Mouse (Mus musculus): ENCODE results near the gene Pigv. TPM values are rescaled to one million over a fixed set of nuclear protein-coding genes. Genes with fewer than 3 reads are reported as not detected.

The Pigv gene
- 10 to 100 TPM; 17.7 to 20.8 TPM for total RNA-seq (2021)
- long read RNA-seq, experiment 1, transcript Pigv-202 (3 exons, 990 nt), result minor isoform, 7 of 36 reads
- long read RNA-seq, experiment 1, transcript Pigv-201 (4 exons, 3,979 nt), result major isoform, 16 of 36 reads
- long read RNA-seq, experiment 1, partial matches to known transcripts, result 1 of 36 reads
- long read RNA-seq, experiment 1, other reads (novel, unspliced or antisense), result 12 of 36 reads
- long read RNA-seq, experiment 2, transcript Pigv-201 (4 exons, 3,979 nt), result major isoform, 6 of 15 reads
- long read RNA-seq, experiment 2, partial matches to known transcripts, result 0 of 15 reads
- long read RNA-seq, experiment 2, other reads (novel, unspliced or antisense), result 6 of 15 reads

DNA sequence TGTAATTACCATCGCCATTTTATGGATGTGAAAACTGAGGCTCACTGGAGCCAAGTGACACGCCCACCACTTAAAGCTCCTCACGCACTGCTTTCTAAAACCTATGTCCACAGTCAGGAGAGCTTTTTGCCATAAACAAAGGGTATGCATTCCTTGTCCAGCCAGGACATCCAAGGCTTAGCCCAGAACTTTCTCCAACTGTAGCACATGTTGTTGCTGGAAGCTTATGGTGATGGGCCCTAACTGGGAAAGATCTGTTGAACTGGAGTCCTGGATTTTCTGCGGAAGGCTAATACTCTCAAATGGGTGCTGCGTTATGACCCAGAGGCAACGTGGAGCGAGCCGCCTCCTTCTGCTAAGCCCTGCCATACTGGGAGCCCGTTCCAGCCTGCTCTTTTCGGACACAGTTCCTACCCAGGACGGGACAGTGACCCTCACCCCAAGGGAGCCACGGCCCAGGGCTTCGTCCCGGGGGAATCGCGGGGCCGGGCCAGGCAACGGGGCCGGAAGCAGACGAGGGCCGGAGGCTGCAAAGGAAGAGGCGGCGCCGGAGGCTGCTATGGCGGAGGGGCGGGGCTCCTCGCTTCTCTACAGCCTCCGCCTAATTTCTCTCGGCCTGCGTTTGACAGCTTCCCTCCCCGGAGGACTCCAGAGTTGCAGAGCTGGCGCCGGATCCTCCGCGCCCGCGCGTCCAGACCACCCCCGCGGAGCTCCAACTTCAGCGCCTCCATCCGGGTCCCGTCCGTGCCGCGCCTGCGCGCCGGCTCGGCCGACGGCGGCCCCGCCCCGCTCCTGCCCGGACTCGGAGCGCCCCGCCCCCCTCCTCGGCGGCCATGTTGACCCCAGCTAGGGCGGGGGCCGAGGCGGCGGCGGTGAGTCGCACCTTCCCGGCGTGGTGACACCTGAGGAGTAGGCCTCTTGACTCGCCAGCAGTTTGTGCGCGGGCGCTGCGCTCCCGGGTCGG, at the start of gene Pigv:
TSS of gene Pigv (minus strand) at position 767 of the 964 bp plus-strand sequence.
- peak; percentile 93 to 98 for DNase-seq

DNA sequence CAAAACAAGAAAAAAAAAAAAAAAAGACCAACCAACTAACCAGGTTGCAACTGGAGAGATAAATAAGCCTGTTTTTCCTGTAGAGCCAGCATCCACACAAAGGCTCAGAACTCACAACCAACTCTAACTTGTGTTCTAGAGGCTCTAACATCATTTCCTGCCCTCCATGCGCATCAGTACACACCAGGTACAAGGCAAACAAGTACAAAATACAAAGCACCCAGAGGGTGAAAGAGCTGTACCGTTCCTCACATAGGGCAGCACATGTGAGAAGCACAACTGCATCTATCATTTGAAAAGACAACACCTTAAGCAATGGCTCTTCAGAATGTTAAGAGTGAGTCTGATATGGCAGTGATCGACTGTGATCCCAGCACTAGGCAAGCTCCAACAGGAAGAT, 47.3 kb upstream of the Pigv start:
- DNase-seq, result no peak

DNA sequence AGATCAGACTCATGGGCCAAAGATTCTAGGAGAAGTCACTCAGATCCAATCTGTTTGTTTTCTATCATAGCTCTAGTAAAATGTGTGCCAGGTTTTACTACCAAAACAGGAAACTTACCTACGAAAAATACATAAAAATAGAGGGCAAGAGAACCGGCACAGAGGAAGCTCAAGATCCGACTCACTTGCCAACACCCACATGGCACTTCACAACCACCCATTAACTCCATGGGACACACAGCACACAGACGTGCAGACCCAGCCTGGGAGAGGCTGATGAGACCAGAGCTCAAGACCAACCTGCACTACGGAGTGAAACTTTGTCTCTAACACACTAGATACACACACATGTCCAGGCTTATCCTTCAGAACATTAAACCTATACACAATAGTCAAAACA, 40.3 kb upstream of the Pigv start:
- no peak for DNase-seq

DNA sequence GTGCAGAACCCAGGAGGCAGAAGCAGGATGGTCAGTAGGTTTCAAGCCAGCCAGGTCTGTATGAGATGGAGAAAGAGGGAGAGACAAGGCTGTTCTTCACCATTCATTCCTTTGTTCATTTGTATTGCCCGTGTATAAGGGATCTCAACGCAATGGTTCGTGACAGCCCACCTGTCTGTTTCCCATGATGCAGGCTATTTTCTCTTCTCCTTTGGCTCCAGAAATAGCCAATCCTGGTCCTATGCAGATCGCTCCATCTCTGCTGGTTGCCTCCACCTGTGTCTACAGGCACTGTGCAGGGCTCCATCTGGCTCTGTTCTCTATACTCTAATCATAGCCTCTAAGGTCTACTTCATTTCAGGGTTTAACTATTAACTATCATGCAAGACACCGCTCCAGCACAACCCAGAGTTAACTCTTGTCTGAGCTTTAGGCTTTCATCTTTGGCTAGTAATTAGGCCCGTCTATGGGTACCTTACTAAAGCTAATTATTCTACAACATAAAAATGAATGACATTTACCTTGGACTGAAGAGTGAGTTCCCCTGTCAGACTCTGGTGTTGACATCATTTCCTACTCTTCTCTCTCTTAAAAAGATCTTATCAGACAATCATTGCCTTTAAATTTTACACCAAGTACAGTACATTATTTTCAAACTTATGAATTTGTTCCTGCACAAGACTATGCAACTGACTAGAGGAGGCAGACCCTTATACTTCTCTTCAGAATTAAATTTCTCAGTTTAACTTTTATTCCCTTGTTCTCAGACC, 39.0 kb upstream of the Pigv start:
- no peak for DNase-seq

DNA sequence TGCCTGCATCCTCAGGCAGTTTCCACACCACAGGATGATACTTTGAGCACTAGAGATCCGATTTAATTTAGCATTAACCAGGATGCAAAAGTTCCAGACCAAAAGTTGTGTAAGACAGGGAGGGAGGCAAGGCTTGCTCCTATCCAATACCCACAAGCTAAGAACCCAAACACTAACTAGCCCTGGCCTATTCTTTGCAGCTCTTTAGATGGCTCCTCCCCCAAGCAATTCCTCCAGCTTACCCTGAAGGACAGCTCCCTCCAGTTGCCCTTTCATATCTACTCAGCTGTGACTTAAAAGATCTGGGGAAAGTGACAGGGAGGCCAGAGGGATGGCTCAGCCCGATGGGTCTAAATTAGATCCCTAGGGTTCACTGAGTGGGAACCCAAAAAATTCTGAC, 36.9 kb upstream of the Pigv start:
- peak; percentile 25 to 31 for DNase-seq

DNA sequence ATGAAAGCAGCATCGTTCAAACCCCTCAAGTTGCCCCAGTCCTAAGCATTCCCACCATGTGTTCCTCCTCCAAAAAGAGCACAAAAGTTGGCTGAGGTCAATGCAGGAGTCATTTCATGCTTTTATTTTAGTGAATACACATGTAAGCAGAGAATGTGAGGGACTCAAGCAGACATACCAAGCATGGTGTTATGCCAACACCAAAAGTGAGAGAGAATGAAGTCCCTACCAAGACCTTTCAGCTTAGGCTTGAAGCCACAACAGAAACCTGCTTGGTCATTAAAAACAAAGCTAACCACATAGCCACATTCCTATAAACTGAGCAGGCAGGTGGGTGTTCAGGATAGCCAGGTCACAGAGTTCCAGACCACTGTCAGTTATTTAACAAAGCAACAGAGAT, 35.0 kb upstream of the Pigv start:
- no peak for DNase-seq

DNA sequence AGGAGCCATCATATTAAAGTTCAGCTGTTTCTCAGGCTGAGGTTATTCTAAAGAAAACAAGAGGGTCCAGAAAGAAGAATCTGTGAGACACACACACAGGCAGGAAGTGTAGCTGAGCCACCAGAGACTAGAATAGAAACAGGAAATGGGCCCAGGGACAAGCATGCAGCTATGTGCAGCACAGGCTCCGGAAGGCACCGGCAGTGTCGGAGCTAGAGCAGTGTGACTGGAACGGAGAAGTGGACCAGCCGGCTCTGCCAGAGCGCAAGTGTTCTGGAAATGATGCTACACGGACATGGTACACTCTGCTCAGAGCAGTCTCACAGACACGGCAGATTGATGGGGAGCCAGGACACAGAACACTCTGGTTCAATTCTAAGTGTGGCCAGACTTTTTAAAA, 34.5 kb upstream of the Pigv start:
- DNase-seq, result peak; percentile 61 to 76

DNA sequence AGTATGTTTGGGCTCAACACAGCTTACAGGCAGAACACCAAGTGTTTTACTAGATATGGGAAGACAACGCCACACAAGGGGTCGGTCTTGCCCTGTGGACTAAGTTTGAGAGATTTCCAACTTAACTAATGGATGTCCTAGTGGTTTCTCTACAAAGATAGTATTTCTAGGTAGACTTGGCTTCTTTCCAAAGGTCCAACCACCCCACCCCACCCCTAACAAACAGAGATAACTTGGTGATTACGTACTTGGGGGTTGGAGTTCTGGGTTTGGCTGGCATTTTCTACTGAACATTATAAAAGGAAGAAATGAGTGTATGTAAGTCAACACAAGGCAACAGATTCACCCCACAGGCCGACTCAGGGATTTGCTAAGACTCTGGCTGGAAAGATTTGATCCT, 32.6 kb upstream of the Pigv start:
- no peak for DNase-seq

DNA sequence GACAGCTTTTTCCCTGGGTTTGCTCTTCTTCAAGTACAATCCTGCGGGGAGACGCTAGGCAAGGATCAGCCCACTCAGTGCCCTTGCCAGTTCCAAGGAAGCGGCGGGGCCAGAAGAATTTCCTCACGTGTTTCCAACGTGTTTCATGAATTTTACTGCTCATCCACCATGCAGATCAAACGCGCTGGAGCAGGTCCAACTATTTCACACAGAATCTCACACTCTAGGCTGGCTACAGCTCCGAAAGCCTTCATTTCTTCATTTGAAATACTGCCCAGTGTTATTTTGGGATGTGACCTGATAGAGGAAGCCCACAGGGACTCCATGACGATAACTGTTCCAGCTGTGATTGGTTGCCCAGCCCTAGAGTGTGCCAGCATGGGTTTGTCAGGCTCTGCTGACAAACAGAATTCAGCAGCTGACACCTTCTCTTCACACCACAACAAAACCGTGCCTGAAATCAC, 28.5 kb upstream of the Pigv start:
- peak; percentile 41 to 52 for DNase-seq

DNA sequence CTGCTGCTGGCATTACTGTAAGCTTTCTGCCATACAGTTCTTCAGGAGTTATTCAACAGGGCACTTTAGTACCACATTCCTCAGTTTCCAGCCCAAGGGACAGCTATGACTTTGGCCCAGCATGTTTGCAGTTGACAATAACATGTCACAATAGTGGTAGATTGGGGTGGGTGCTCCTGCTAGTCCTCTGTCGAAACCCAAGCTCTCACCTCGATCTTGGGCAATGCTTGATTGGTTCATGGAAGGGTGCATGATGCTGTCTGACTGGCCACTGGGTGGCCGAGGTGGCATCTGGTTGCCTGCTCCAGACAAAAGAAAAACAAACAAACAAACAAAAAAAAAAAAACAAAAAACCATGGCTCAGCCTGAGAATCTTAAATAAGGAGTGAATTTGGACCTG, 22.9 kb upstream of the Pigv start:
- no peak for DNase-seq

DNA sequence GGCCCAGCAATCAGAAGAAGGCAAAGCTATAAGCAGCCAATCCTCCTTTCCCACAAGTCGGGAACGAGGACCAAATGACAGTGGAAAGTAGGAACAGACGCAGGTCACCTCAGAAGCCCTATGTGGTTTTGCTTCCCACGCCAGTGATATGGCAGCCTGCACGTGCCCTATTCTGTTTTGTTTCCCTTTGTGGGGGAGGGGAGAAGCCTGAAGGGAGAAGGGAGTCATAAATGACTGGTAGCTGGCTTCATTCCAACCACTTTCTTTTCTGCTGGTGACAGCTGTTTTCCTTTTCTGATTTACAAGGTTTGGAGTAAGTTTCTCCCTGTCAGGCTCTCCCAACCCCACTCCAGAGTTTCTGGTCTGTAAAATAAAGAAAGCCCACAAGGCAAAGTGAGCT, 17.8 kb upstream of the Pigv start:
- peak in 1 of 2 experiments; percentile 53 for DNase-seq

DNA sequence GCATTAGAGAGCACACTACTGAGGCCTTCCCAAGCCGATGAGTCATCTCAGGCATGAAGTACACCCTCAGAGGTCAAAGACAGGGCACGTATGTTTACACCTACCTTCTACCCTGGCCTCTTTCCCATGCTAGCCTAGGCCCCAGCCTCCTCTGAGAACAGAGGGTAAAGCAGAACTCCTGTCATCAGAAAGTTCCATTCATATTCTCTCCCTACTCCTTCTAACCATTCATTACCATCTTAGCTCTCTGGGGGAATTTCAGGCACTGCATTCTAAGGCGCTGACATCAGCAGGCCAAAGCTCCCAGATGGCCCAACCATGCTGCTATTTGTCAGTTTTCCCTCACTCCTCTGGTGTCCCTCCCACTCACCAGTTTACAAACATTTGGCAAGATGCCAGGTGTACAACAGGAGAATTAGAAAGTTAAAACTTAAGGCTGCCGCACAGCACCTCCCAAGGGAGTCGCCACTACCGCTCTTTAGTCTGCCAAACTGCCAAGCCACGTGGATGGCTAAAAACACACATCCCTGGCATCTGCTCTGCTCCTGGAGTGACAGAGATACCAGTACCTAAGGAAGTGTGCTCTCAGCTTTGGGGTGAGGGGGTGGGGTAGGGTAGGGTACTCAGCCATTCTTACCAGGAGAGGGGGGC, 16.1 kb upstream of the Pigv start:
- DNase-seq, result peak; percentile 44 to 51

DNA sequence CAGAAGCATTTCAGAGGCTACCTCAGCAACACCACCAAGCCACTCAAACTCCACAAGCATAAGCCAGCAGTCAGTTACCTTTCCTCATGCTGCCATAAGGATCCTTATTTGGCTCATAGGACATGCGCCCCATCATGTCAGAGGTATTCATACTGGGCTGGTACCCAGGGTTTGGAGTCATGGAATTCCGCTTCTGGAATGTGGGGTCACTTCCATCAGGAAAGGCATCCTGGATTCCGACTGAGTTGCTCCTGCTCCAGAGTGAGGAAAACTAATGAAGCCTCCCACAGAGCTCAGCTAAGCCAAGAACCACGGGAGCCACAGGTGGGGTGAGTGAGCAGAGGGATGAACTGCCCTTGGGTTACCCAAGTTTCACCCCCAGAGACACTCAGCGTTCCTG, 14.7 kb upstream of the Pigv start:
- DNase-seq, result no peak

DNA sequence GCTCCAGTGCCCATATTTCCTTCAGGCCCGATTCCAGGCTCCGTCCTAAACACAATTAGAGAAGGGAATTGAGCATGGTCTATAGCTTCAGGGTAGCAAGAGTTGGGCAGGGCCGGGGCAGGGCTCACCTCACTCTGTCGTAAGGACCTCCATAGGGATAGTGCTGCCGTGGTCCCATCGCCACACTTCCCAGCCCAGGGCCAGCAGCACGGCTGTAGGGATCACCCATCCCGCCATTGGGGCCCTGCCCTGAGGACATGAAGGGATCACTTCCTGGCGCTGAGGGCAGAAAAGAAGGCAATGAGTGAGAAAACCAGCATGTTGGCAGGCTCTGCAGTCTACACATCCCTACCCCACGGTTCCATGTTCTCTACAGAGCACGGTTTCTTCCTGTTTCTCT, 14.1 kb upstream of the Pigv start:
- no peak for DNase-seq

DNA sequence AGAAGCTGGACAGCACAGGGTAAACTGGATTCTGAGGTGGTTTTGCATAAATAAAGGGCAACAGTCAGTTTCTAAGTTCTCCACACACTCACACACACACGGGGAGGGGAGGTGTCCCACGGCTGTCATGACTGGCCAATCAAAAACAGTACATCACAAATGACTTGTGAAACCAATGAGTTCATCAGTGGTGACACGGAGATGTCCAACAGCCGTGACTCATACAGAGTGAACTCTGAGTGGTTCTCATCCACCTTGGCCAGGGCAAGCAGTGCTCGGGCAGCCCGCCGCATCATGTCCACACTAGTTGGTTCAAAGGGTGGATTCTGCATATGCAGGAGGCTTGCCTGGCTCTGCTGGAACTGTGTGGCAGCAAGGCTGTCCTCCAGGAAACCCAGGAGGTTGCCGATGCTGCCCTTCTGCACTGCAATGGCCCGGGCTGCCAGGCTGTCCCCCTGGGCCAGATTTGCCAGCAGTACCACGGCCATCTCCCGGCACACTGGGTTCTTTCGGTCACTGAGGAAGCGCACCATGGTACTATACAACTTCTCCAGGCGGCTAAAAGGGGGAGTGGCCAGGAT, 7.8 kb upstream of the Pigv start:
- DNase-seq, result peak; percentile 34 to 57

DNA sequence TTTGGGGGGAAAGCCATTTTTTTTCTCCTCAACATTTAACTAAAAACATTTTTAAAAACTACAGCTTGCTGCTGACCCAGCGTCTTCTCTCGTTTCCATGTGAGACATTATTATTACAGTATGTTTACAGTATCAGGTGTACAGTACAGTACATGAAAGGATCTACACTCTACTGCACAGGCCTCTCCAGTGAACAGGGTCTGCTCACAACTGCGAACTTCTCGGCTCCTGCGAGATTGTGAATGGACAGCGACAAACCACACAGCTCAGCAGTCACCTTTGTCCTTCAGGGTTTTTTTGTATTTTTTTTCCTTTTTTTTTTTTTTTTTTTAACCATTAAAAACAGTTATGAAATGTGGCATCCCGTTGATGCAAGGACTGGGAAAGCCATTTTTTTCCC, 7.2 kb upstream of the Pigv start:
- DNase-seq, result no peak

DNA sequence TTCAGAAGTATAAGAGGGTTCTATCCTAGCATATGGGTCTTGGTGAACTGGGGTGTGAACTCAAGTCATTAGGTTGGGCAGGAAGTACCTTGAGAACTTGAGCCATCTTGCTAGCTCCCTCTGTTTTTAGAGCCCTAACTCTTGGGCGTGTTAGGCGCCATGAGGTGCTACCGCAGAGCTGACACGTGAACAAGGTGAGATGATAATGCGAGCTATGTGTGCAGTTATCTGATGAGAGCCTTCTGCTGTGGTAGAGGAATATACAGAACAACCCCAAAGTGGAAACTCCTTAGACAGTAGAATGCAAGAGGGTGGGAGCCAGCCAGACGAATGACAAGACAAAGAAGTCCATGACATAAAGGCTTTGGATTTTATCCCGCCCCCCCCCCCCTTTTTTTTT, 4.8 kb upstream of the Pigv start:
- no peak for DNase-seq

DNA sequence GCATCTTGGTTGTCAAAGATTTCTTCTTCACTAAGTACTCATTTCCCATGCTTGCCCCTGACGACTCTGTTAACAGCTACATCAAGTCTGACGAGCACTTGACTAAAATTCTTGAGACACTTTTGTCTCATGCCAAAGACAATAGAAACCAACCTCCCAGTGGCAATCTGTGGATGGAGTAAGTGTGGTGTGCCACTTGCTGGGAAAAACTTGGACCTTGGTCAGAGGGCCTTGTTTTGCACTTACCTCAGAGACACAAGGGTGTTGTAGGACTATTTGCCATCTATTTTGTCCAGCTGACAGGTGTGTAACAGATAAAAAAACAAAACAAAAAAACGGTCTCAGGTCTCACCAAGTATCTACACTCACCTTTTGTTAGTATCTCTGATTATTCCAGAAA, 3.7 kb upstream of the Pigv start:
- DNase-seq, result no peak

DNA sequence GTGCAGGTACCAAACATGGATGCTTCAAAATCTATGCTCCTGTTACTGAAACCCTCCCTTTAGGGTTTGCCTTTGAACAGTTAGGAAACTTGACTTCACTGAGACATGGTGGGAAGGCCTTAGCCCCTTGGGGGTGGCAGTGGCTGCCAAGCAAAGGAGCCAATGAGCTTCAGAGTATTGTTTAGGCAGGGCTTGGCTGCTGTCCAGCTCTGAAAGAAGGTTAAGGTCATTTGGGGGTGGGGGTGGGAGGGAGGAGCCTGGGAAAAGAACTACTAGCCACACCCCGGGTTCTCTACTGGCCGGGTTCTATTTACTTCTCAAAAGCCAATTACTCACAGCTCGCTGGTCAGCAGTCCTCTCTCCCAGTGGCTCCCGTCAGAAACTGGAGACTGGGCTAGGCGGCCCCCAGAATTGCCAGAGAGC, 3.2 kb upstream of the Pigv start:
- DNase-seq, result peak; percentile 82 to 88

DNA sequence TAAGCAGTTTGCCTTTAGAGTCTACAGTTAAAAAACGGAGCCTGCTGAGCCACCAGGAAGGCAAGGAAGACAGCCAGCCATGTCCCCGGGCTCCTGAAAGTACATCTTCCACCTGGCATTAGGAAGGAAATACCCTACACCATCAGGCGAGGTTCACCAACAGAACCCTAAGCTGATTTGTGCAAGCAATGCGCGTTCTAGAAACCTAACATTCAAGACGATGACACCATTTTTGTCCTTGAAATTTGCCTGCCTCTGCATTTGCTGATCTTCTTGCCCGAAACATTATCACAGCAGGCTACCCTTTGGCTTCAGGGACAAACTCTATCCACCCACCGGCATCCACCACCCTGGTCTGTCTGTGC, 1.9 kb upstream of the Pigv start:
- no peak for DNase-seq

DNA sequence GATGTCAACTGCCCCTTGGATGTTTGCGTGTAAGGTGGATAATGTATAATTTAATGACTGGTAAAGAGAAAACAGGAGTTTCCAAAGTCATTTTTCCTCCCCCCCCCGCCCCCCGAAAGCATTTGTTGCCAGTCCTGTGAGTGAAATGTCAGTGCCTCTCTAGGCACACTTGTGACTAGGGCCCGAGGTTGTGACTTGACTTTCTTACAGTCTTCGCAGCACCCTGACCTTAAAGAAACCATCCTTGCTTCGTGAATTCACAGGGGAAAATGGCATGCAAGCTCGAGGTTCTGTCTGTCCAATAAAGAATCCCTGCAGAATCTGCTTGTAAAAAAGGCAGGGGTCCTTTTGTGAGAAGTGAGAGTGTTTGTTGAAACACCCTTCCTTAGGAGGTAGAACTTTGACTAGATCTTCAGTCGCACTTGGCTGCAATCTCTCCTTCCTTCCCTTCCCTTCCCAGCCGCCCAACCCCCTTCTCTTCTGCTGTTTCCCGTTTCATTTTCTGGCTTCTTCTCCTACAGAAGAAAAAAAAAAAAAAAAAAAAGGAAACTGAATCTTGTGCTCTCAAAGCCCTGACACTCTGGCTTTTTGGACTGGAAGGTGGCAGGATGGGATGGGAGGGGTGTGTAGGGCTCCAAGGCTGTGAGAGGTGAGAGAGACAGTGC, 1.4 kb upstream of the Pigv start:
- peak; percentile 56 to 78 for DNase-seq

Data from adrenal gland, postnatal 36 days (tissue).